Mouse (Mus musculus): ENCODE data around the gene Slc17a4. TPM values are rescaled to one million over a fixed set of nuclear protein-coding genes. Genes with fewer than 3 reads are reported as not detected.

Gene Slc17a4
- polyA plus RNA-seq, 1 experiment from 2014 or later = not detected

DNA sequence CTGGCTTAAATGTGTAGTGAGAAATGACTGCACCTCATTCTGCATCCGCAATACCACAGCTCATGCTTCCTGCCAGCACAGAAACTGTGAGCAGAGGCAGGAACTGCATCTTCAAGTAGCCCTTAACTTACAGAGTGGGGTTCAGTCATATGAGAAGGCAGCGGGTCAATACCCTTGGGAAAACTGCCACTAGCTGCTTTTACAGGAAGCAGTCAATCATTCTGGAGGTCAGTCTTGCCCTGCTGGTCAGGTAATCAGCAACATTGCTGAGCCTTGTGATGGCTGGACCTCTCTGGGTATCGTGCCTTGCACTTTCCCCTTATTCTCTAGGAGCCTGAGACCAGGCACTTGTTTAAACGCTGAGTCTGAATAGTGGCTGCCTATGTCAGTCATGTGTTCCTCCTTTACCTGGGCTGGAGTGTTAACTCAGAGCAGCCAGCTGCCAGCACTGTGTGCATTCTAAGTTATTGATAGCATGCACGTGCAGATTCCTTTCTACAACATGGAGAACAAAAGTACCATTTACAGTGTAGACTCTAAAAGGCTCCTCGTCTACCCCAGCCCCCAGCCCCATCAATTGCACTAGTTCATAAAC lies 25.7 kb downstream of the Slc17a4 start:
- no peak overlapping the region for H3K9ac ChIP-seq (replicated peaks)
- no peaks in the 10 kb centered on the region for H3K36me3 ChIP-seq
- peaks cover 3% of the 10 kb centered on the region; the same call in 1 of the 2 replicates for H3K27me3 ChIP-seq
- no peaks in the 10 kb centered on the region for H3K9me3 ChIP-seq
- no peak overlapping the region for H3K4me2 ChIP-seq (replicated peaks)
- H3K4me3 ChIP-seq = no peak overlapping the region
- ATAC-seq (ENCODE audit: low FRiP score, low read depth) = no peak
- no peak overlapping the region for H3K27ac ChIP-seq (replicated peaks)
- 82% methylated on average over 6 of the region's 6 CpGs for WGBS
- H3K4me1 ChIP-seq = peaks cover 10% of the 10 kb centered on the region

DNA sequence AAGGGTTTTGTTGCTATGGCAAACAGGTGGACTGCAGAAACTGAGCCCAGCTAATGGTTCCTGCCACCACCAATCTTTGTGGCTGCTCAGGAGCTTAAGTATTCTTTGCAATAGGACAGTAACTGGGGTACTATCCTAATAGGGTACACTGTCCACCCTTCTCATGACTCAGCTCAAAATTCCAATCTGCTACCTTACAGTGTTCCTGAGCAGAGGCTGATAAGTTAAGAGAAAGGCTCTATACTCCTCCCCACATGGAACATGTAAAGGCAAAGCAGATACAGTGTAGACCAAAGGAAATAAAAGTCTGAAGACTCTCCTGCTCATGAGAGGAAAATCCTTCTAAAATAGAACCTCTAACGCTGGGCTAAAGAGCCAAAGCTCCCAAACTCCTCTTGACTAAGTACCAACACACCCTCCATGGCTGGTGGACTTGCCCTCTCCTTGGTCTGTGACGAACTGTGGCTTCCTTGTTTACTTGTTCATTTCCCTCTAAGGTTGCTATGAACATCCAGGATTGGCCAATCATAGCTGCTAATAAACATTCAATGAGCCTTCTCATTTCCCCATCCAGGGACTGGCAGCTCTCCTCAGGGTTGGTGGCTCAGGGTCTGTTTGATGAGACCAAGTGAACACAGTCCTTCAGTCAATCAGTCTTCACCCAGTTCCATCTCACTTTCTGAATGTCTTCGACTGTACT lies 27.6 kb downstream of the Slc17a4 start:
- 84% methylated on average over 3 of the region's 3 CpGs for WGBS
- Histone ChIP-seq H3K36me3 (no peaks in the 10 kb centered on the region), H3K9me3 (no peaks in the 10 kb centered on the region), H3K4me1 (no peaks in the 10 kb centered on the region; the same call in 1 of the 2 replicates), H3K9ac (replicated peaks) (no peak overlapping the region), H3K27ac (replicated peaks) (no peak overlapping the region), H3K4me2 (replicated peaks) (no peak overlapping the region), H3K4me3 (no peak overlapping the region), H3K27me3 (peaks cover 3% of the 10 kb centered on the region; the same call in 1 of the 2 replicates)
- ATAC-seq (ENCODE audit: low FRiP score, low read depth) = no peak

GRCm38 (mm10) chr13:23885540-23885939 lies 29.3 kb downstream of the Slc17a4 start:
- H3K4me3 ChIP-seq = no peak overlapping the region
- H3K27me3 ChIP-seq = peaks cover 3% of the 10 kb centered on the region; the same call in 1 of the 2 replicates
- H3K9me3 ChIP-seq = no peaks in the 10 kb centered on the region
- H3K4me2 ChIP-seq (replicated peaks) = no peak overlapping the region
- ATAC-seq (ENCODE audit: low FRiP score, low read depth) = no peak
- H3K4me1 ChIP-seq = no peaks in the 10 kb centered on the region; the same call in 1 of the 2 replicates
- H3K27ac ChIP-seq (replicated peaks) = no peak overlapping the region
- H3K9ac ChIP-seq (replicated peaks) = no peak overlapping the region
- 22% methylated on average over 2 of the region's 2 CpGs for WGBS
- H3K36me3 ChIP-seq = no peaks in the 10 kb centered on the region

- Histone ChIP-seq H3K9me3 (no peaks in the 10 kb centered on the region), H3K9ac (replicated peaks) (no peak overlapping the region), H3K36me3 (no peaks in the 10 kb centered on the region), H3K4me1 (no peaks in the 10 kb centered on the region), H3K4me2 (replicated peaks) (no peak overlapping the region), H3K4me3 (no peak overlapping the region), H3K27ac (replicated peaks) (no peak overlapping the region), H3K27me3 (no peaks in the 10 kb centered on the region)
- no peak for ATAC-seq (ENCODE audit: low FRiP score, low read depth)
- 83% methylated on average over 5 of the region's 5 CpGs for WGBS
These were observed 35.2 kb downstream of the Slc17a4 start for GRCm38 (mm10) chr13:23879636-23880035.

DNA sequence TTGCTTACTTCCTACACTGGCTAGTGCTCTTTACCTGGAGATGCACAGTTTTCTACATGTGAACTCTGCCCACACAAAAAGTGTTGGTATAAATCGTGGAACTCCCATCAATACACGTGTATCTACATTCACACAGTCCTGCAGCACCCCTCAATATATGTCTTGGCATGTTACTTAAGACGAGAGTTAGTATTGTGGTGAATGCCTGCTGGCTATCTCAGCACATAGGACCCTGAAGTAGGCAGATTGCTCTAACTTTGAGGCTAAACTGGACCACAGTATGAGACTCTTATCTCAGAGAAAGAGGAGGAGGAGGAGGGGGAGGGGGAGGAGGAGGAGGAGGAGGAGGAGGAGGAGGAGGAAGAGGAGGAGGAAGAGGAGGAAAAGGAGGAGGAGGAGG lies 35.7 kb downstream of the Slc17a4 start:
- no peak for ATAC-seq (ENCODE audit: low FRiP score, low read depth)
- Histone ChIP-seq H3K27ac (replicated peaks) (no peak overlapping the region), H3K36me3 (no peaks in the 10 kb centered on the region), H3K4me2 (replicated peaks) (no peak overlapping the region), H3K9me3 (no peaks in the 10 kb centered on the region), H3K4me1 (no peaks in the 10 kb centered on the region), H3K27me3 (no peaks in the 10 kb centered on the region), H3K4me3 (no peak overlapping the region), H3K9ac (replicated peaks) (no peak overlapping the region)
- WGBS = 78% methylated on average over 3 of the region's 3 CpGs

DNA sequence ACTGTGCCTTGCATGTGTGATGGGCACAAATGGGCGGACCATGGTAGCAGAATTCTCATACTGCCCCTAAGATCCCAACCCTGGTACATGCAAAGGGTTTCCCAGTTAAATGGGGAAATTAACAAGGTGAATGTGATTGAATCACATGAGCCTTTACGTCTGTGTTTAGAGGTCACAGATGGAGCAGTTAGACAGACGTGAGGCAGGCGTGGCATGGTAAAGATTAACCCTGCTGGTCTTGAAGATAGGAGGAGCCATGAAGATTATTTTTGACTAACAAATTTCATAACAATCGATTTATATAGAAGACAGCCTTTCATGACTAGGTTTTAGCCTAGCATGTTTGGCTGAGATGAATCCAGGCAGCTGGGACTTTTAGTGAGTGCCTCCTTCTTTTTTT lies 41.7 kb downstream of the Slc17a4 start:
- 88% methylated on average over 5 of the region's 5 CpGs for WGBS
- Histone ChIP-seq H3K27me3 (no peaks in the 10 kb centered on the region), H3K4me2 (replicated peaks) (no peak overlapping the region), H3K4me1 (no peaks in the 10 kb centered on the region), H3K4me3 (no peak overlapping the region), H3K9me3 (no peaks in the 10 kb centered on the region), H3K9ac (replicated peaks) (no peak overlapping the region), H3K27ac (replicated peaks) (no peak overlapping the region), H3K36me3 (no peaks in the 10 kb centered on the region)
- ATAC-seq (ENCODE audit: low FRiP score, low read depth) = no peak

GRCm38 (mm10) chr13:23869996-23870395 lies 44.8 kb downstream of the Slc17a4 start:
- no peak overlapping the region for H3K4me3 ChIP-seq
- H3K27ac ChIP-seq (replicated peaks) = no peak overlapping the region
- WGBS = 84% methylated on average over 3 of the region's 3 CpGs
- no peaks in the 10 kb centered on the region for H3K4me1 ChIP-seq
- H3K9ac ChIP-seq (replicated peaks) = no peak overlapping the region
- H3K4me2 ChIP-seq (replicated peaks) = no peak overlapping the region
- no peak for ATAC-seq (ENCODE audit: low FRiP score, low read depth)
- no peaks in the 10 kb centered on the region for H3K27me3 ChIP-seq
- no peaks in the 10 kb centered on the region for H3K36me3 ChIP-seq
- no peaks in the 10 kb centered on the region for H3K9me3 ChIP-seq

DNA sequence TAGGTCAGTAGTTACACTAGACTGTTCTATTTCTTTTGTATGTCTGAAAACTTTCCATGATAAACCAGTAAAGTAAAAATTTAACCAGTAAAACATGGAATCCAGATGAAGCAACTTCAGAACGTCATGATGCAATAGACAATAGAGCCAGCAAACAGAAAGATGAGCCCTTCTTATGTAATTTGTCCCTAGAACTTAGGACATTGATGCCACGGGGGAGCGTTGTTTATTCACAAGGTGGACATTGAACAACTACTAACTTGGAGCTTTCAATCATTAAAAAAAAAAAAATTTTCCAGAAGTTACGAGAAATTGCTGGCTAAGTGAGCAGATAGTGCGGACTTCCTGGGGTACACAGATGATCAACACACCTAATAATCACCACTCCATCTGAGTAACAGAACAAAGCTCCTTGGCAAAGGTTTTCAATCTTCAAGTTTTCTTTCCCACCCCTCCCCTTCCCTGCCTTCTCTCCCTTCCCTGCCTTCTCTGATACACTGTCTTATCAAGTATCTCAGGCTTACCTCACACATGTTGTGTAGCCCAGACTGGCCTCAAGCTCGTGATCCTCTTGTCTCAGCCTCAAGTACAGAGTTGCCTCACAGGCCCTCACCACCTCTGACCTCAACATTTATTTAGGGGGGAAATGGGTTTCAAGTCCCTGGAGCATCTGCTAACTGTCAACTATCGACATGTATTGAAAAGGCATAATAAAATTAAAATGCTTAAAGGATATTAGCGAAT lies 45.8 kb downstream of the Slc17a4 start:
- Histone ChIP-seq H3K4me3 (no peak overlapping the region), H3K4me1 (no peaks in the 10 kb centered on the region), H3K9ac (replicated peaks) (no peak overlapping the region), H3K4me2 (replicated peaks) (no peak overlapping the region), H3K36me3 (no peaks in the 10 kb centered on the region), H3K27me3 (no peaks in the 10 kb centered on the region), H3K9me3 (no peaks in the 10 kb centered on the region), H3K27ac (replicated peaks) (no peak overlapping the region)
- 87% methylated on average over 8 of the region's 8 CpGs for WGBS
- ATAC-seq (ENCODE audit: low FRiP score, low read depth) = no peak

DNA sequence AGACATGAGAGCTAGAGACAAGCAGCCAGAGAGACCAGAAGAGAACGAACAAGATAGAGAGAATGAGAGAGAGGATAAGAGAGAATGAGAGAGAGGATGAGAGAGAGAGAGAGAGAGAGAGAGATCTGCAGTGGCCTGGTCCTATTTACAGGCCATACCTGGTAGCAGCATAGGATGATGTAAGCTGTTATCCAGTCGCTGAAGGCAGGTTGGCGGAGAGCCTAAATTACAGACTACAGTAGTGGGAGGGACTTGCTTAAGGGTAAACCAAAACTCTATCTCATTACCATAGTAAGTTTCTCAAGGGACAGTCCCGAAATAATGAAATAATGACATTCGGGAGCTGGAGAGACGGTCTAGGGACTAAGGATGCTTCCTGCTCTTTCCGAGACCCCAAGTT lies 47.4 kb downstream of the Slc17a4 start, which contains the start of gene Slc17a1:
TSS of gene Slc17a1 (plus strand) at position 346 of the 400 bp plus-strand sequence.
- no peaks in the 10 kb centered on the region for H3K36me3 ChIP-seq
- H3K27ac ChIP-seq (replicated peaks) = no peak within 1 kb of the TSS
- H3K4me2 ChIP-seq (replicated peaks) = no peak within 1 kb of the TSS
- no peaks in the 10 kb centered on the region for H3K27me3 ChIP-seq
- no peak within 1 kb of the TSS for H3K9ac ChIP-seq (replicated peaks)
- no peaks in the 10 kb centered on the region for H3K4me1 ChIP-seq
- H3K9me3 ChIP-seq = no peaks in the 10 kb centered on the region
- no peak within 1 kb of the TSS for H3K4me3 ChIP-seq
- 90% methylated on average over 7 of the region's 7 CpGs for WGBS
- no peak for ATAC-seq (ENCODE audit: low FRiP score, low read depth)

DNA sequence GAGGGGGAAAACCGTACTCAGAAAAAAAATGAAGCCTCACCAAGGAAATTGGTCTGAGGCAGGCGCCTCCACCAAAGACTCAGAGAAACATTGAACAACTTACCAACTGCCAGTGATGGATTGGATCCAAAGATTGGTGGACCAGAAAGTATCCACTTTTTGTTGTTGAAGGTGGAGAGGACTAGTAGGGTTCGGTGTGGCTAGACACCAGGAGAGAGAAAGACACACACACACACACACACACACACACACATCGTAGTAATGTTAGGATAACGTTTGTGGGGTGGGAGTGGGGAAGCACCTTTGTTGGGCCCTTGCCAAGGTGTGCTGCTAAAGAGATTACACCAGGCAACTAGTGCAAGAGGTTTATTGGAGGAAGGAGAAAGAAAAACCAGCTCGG lies 47.8 kb downstream of the Slc17a4 start:
- Histone ChIP-seq H3K27me3 (no peaks in the 10 kb centered on the region), H3K36me3 (no peaks in the 10 kb centered on the region), H3K9me3 (no peaks in the 10 kb centered on the region), H3K27ac (replicated peaks) (no peak overlapping the region), H3K4me1 (no peaks in the 10 kb centered on the region), H3K4me3 (no peak overlapping the region), H3K4me2 (replicated peaks) (no peak overlapping the region), H3K9ac (replicated peaks) (no peak overlapping the region)
- no peak for ATAC-seq (ENCODE audit: low FRiP score, low read depth)
- WGBS = 92% methylated on average over 6 of the region's 6 CpGs

GRCm38 (mm10) chr13:23866086-23866710 lies 48.6 kb downstream of the Slc17a4 start:
- H3K36me3 ChIP-seq = no peaks in the 10 kb centered on the region
- no peak overlapping the region for H3K27ac ChIP-seq (replicated peaks)
- H3K4me2 ChIP-seq (replicated peaks) = no peak overlapping the region
- no peaks in the 10 kb centered on the region for H3K4me1 ChIP-seq
- no peaks in the 10 kb centered on the region for H3K27me3 ChIP-seq
- WGBS = 83% methylated on average over 9 of the region's 9 CpGs
- ATAC-seq (ENCODE audit: low FRiP score, low read depth) = no peak
- H3K4me3 ChIP-seq = no peak overlapping the region
- H3K9me3 ChIP-seq = no peaks in the 10 kb centered on the region
- no peak overlapping the region for H3K9ac ChIP-seq (replicated peaks)

DNA sequence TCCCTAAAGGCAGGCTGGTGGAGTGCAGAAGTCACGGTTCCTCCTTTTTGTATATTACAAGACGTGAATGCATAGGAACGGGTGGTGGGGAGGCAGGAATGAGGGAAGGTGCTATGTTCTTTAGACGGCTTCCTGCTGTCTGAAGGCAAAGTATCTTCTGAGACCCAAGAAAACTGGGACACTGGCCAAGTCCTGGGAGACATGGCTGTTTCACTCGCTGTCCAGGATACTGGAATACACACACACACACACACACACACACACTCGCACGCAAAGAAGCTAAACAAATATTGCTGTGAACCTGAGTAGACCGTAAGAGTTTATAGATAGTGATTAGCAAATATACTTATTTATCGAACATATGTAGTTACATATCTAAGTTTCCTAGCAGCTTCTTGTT lies 50.1 kb downstream of the Slc17a4 start:
- Histone ChIP-seq H3K4me1 (no peaks in the 10 kb centered on the region), H3K27me3 (no peaks in the 10 kb centered on the region), H3K4me2 (replicated peaks) (no peak overlapping the region), H3K9me3 (no peaks in the 10 kb centered on the region), H3K27ac (replicated peaks) (no peak overlapping the region), H3K36me3 (no peaks in the 10 kb centered on the region), H3K9ac (replicated peaks) (no peak overlapping the region), H3K4me3 (no peak overlapping the region)
- ATAC-seq (ENCODE audit: low FRiP score, low read depth) = no peak
- 91% methylated on average over 9 of the region's 9 CpGs for WGBS
